Mouse (Mus musculus) G1E (cell line): ENCODE results near the gene Akt3. TPM values are rescaled to one million over a fixed set of nuclear protein-coding genes. Genes with fewer than 3 reads are reported as not detected.

ENCODE experiments used
- ATAC-seq: 2 replicates; pipeline ENCODE4 v1.8.0; 2016; ENCODE audit warnings: mild to moderate bottlenecking; ENCODE audit not compliant: insufficient number of reproducible peaks, poor library complexity, low FRiP score, severe bottlenecking; ENCODE audit errors: extremely low read depth
- DNase-seq: peaks from one replicate; pipeline ENCODE4 v3.0.0; 2012; ENCODE audit warnings: low spot score
- H3K27me3 ChIP-seq: 2 replicates; pipeline ENCODE4 v1.6.1; 2012; ENCODE audit warnings: mild to moderate bottlenecking, low read length, inconsistent platforms; ENCODE audit not compliant: insufficient read depth
- H3K36me3 ChIP-seq: replicated peaks from 2 replicates; pipeline ENCODE3; 2012; ENCODE audit warnings: mild to moderate bottlenecking, inconsistent platforms
- H3K4me1 ChIP-seq: 2 replicates; pipeline ENCODE4 v1.6.1; 2012; ENCODE audit warnings: low read depth, low read length, inconsistent platforms, mixed read lengths; ENCODE audit not compliant: insufficient read depth
- H3K4me3 ChIP-seq: 2 replicates; pipeline ENCODE4 v1.5.1; 2012; ENCODE audit warnings: low read depth, mild to moderate bottlenecking, inconsistent platforms, low read length, moderate library complexity, mixed read lengths
- H3K9me3 ChIP-seq: replicated peaks from 2 replicates; pipeline ENCODE4 v1.6.1; 2012; ENCODE audit warnings: inconsistent platforms
- CTCF ChIP-seq: IDR thresholded peaks from 2 replicates; pipeline ENCODE4 v1.5.1; 2012; ENCODE audit warnings: low read depth, low read length, inconsistent platforms, mixed read lengths
- GATA1 ChIP-seq: IDR thresholded peaks from 2 replicates; pipeline ENCODE4 v1.6.1; 2012; ENCODE audit warnings: borderline replicate concordance, low read length, inconsistent platforms, mixed read lengths
- GATA2 ChIP-seq: IDR thresholded peaks from 2 replicates; pipeline ENCODE4 v1.6.1; 2012; ENCODE audit warnings: low read depth, low read length, inconsistent platforms, borderline replicate concordance
- POLR2AphosphoS5 ChIP-seq: IDR thresholded peaks from 2 replicates; pipeline ENCODE4 v1.6.1; 2012; ENCODE audit warnings: low read depth, low read length, inconsistent platforms; ENCODE audit not compliant: insufficient replicate concordance
- TAL1 ChIP-seq: conservative IDR thresholded peaks from 2 replicates; pipeline ENCODE4 v1.6.1; 2012; ENCODE audit warnings: low read depth, low read length, inconsistent platforms, mixed read lengths
- polyA plus RNA-seq: library from polyadenylated mRNA; stranded (reverse); fragments of >175 nt; gene quantifications from 2 replicates; pipeline ENCODE4 v1.2.3, GENCODE M21; 2012
- total RNA-seq, 2 experiments: library from RNA; stranded (forward) in 1 of 2; stranded (reverse) in 1 of 2; fragments of 200-1000 nt in 1 of 2; fragments of >200 nt in 1 of 2; fragmentation: Nextera tagmentation in 1 of 2; gene quantifications; 2 replicates each; pipeline ENCODE4 v1.2.3; 2014 to 2017

Akt3 gene
- total RNA-seq (2014; fragmentation: Nextera tagmentation) (not detected in 2 replicates), total RNA-seq (2017) (0.05 and 0.12 TPM in 2 replicates), polyA plus RNA-seq (not detected in 2 replicates)

- DNase-seq = no peak
- no peak for ATAC-seq
- Histone ChIP-seq H3K4me1 (no peaks in the 10 kb centered on the region), H3K27me3 (peaks cover 4% of the 10 kb centered on the region; the same call in 1 of the 2 replicates), H3K4me3 (peak within 1 kb of the TSS; percentile 44; the same call in 1 of the 2 replicates), H3K9me3 (peaks cover 14% of the 10 kb centered on the region), H3K36me3 (no peaks in the 10 kb centered on the region)
- TF ChIP-seq POLR2AphosphoS5 = no peak
- no peak for TF ChIP-seq CTCF
- TF ChIP-seq GATA2 = no peak
- no peak for TF ChIP-seq GATA1
These were observed at the start of gene Akt3 for GRCm38 (mm10) chr1:177258034-177258342. Gene Akt3 (minus strand): TSS chr1:177258203.

- Histone ChIP-seq H3K4me3 (no peak overlapping the region), H3K27me3 (no peaks in the 10 kb centered on the region), H3K4me1 (no peaks in the 10 kb centered on the region), H3K9me3 (0 out of 2 replicates have a peak, but pooled peaks cover 2% of the 10 kb centered on the region), H3K36me3 (no peaks in the 10 kb centered on the region)
- no peak for ATAC-seq
- no peak for TF ChIP-seq GATA2
- no peak for TF ChIP-seq TAL1
- no peak for TF ChIP-seq CTCF
- DNase-seq = no peak
These were observed 49.5 kb upstream of the Akt3 start for GRCm38 (mm10) chr1:177307549-177307948.

- no peak overlapping the region for H3K4me3 ChIP-seq
- no peaks in the 10 kb centered on the region for H3K4me1 ChIP-seq
- no peaks in the 10 kb centered on the region; the same call in 1 of the 2 replicates for H3K9me3 ChIP-seq
- no peak for TF ChIP-seq GATA2
- no peak for TF ChIP-seq CTCF
- TF ChIP-seq GATA1 = no peak
- no peak for TF ChIP-seq POLR2AphosphoS5
- TF ChIP-seq TAL1 = no peak
- H3K36me3 ChIP-seq = no peaks in the 10 kb centered on the region
- no peak for ATAC-seq
- H3K27me3 ChIP-seq = no peaks in the 10 kb centered on the region
- DNase-seq = no peak
These were observed 40.2 kb upstream of the Akt3 start for GRCm38 (mm10) chr1:177298231-177298630.

- no peak for TF ChIP-seq CTCF
- TF ChIP-seq GATA2 = no peak
- TF ChIP-seq POLR2AphosphoS5 = no peak
- no peak for TF ChIP-seq TAL1
- TF ChIP-seq GATA1 = no peak
- DNase-seq (no peak), ATAC-seq (no peak)
- Histone ChIP-seq H3K9me3 (0 out of 2 replicates have a peak, but pooled peaks cover 2% of the 10 kb centered on the region), H3K4me1 (no peaks in the 10 kb centered on the region), H3K27me3 (no peaks in the 10 kb centered on the region), H3K36me3 (no peaks in the 10 kb centered on the region), H3K4me3 (no peak overlapping the region)
These were observed 28.8 kb upstream of the Akt3 start for GRCm38 (mm10) chr1:177286764-177287163.

GRCm38 (mm10) chr1:177281925-177282324, 23.9 kb upstream of the Akt3 start:
- Histone ChIP-seq H3K36me3 (no peaks in the 10 kb centered on the region), H3K27me3 (no peaks in the 10 kb centered on the region), H3K4me1 (no peaks in the 10 kb centered on the region), H3K9me3 (no peaks in the 10 kb centered on the region), H3K4me3 (no peak overlapping the region)
- ATAC-seq (no peak), DNase-seq (no peak)
- TF ChIP-seq POLR2AphosphoS5 (no peak), CTCF (no peak), GATA2 (no peak), TAL1 (no peak), GATA1 (no peak)

- TF ChIP-seq GATA1 = no peak
- TF ChIP-seq POLR2AphosphoS5 = no peak
- TF ChIP-seq TAL1 = no peak
- TF ChIP-seq CTCF = no peak
- no peak for TF ChIP-seq GATA2
- Histone ChIP-seq H3K4me3 (no peak overlapping the region), H3K4me1 (no peaks in the 10 kb centered on the region), H3K27me3 (no peaks in the 10 kb centered on the region), H3K36me3 (no peaks in the 10 kb centered on the region), H3K9me3 (no peaks in the 10 kb centered on the region)
- DNase-seq (no peak), ATAC-seq (no peak)
These were observed 19.4 kb upstream of the Akt3 start for GRCm38 (mm10) chr1:177277361-177277760.
